Mouse (Mus musculus): ENCODE results near the gene Gm3285. TPM values are rescaled to one million over a fixed set of nuclear protein-coding genes. Genes with fewer than 3 reads are reported as not detected.

Gm3285 gene
- polyA plus RNA-seq, 1 experiment from 2014 or later, result not detected

DNA sequence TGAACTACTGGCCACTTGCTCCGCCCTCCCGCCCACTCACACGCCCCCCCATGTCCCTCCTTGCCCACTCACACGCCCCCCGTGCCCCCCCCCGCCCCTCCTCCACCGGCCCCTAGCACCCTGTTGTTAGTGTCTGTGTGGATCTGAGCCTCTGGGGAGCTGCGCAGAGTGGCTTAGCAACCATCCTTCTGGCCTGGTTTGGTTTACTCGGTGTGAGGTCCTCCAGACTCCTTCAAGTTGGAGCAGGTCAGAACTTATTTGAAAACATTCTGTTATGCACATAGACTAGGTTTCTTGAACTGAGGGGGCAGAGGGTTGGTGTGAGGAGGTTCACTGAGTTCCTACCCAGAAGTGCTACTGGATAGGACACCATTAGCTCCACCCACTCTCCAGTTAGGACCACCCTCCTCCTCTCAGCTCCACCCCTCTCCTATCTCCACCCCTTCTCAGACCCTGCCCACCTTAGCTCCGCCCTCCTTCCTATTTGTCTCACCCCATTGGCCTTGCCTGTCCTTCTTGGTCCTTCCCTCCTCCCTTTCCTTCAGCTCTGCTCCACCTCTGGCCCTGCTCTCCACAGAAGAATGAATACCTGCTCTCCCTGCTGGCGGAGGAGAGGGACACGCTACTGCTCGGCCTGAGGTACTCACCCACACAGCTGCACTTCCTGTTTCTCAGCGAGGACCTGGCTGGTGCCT, 2.4 kb downstream of the Gm3285 start:
- peak; percentile 88 for ATAC-seq (ENCODE audit: insufficient read depth, low FRiP score, low read depth)
- no peaks in the 10 kb centered on the region for H3K36me3 ChIP-seq
- 30% methylated on average over 14 of the region's 14 CpGs for WGBS
- H3K4me2 ChIP-seq, result peak overlapping the region; percentile 46
- H3K9me3 ChIP-seq, result no peaks in the 10 kb centered on the region
- H3K27ac ChIP-seq, result peak overlapping the region; percentile 13; the same call in 1 of the 2 replicates
- H3K4me3 ChIP-seq (replicated peaks), result peak overlapping the region; percentile 26
- H3K4me1 ChIP-seq, result no peaks in the 10 kb centered on the region
- no peaks in the 10 kb centered on the region for H3K27me3 ChIP-seq (replicated peaks)
- no peak overlapping the region for H3K9ac ChIP-seq

- Histone ChIP-seq H3K27ac (no peak overlapping the region), H3K9ac (no peak overlapping the region), H3K4me1 (no peaks in the 10 kb centered on the region), H3K27me3 (replicated peaks) (no peaks in the 10 kb centered on the region), H3K4me3 (replicated peaks) (peak overlapping the region; percentile 26), H3K9me3 (no peaks in the 10 kb centered on the region), H3K36me3 (no peaks in the 10 kb centered on the region), H3K4me2 (peak overlapping the region; percentile 46)
- 0 out of 2 replicates have a peak, but pooled peaks have one; percentile 2 for ATAC-seq (ENCODE audit: insufficient read depth, low FRiP score, low read depth)
- 30% methylated on average over 11 of the region's 11 CpGs for WGBS
These were observed 3.0 kb downstream of the Gm3285 start for GRCm38 (mm10) chr10:77864762-77865143.

GRCm38 (mm10) chr10:77867546-77867945, 5.8 kb downstream of the Gm3285 start:
- H3K4me2 ChIP-seq, result no peak overlapping the region
- H3K4me3 ChIP-seq (replicated peaks), result no peak overlapping the region
- no peak for ATAC-seq (ENCODE audit: insufficient read depth, low FRiP score, low read depth)
- H3K27ac ChIP-seq, result no peak overlapping the region
- H3K9ac ChIP-seq, result no peak overlapping the region
- H3K36me3 ChIP-seq, result no peaks in the 10 kb centered on the region
- H3K4me1 ChIP-seq, result no peaks in the 10 kb centered on the region
- WGBS, result 0% methylated on average over 1 of the region's 1 CpGs
- H3K27me3 ChIP-seq (replicated peaks), result no peaks in the 10 kb centered on the region
- no peaks in the 10 kb centered on the region for H3K9me3 ChIP-seq

GRCm38 (mm10) chr10:77869651-77870050, 7.9 kb downstream of the Gm3285 start:
- Histone ChIP-seq H3K9me3 (no peaks in the 10 kb centered on the region), H3K27me3 (replicated peaks) (no peaks in the 10 kb centered on the region), H3K9ac (no peak overlapping the region), H3K4me1 (no peaks in the 10 kb centered on the region), H3K27ac (no peak overlapping the region), H3K4me2 (no peak overlapping the region), H3K4me3 (replicated peaks) (no peak overlapping the region), H3K36me3 (no peaks in the 10 kb centered on the region)
- ATAC-seq (ENCODE audit: insufficient read depth, low FRiP score, low read depth), result no peak
- WGBS, result 90% methylated on average over 7 of the region's 7 CpGs

DNA sequence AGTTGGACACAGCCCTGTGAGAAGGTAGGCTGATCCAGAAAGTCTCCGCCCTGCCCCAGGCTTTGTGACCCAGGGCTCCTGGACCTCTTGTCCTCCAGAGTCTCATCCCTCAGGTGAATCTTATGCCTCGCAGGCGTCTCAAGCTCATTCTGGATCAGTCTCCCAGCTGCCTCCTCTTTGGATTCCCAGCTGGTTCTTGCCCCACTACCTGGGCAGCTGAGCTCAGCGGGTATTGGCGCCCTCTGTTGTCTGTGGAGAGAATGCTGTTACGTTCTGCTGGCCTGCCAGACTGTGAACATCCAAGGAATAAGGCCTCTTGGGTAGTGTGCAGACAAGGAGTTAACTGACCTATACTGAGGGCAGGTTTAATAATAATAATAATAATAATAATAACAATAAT, 17.2 kb downstream of the Gm3285 start:
- H3K9ac ChIP-seq, result no peak overlapping the region
- no peak for ATAC-seq (ENCODE audit: insufficient read depth, low FRiP score, low read depth)
- H3K36me3 ChIP-seq, result no peaks in the 10 kb centered on the region
- H3K4me1 ChIP-seq, result no peaks in the 10 kb centered on the region
- no peak overlapping the region for H3K27ac ChIP-seq
- H3K27me3 ChIP-seq (replicated peaks), result no peaks in the 10 kb centered on the region
- WGBS, result 64% methylated on average over 6 of the region's 6 CpGs
- H3K4me2 ChIP-seq, result no peak overlapping the region
- H3K4me3 ChIP-seq (replicated peaks), result no peak overlapping the region
- no peaks in the 10 kb centered on the region for H3K9me3 ChIP-seq

DNA sequence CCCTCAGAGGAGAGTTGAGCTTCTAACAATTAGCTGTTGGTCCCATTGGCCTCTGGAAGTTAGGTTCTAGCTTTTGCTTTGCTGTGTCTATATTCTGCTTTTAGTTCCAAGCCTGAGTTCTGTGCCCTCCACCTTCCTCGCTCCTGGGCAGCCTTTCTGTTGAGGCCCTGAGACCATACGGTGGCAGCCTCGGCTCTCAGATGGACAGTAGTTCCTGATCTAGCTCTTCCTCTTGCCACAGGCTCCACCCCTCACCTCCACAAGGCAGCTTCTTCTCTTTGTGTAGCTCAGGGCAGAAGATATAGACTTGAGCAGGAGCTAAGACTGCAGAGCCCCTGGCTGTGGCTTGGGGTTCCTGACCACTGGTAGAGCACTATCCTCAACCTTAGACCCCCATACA, 18.5 kb downstream of the Gm3285 start:
- no peak overlapping the region for H3K4me3 ChIP-seq (replicated peaks)
- H3K4me1 ChIP-seq, result no peaks in the 10 kb centered on the region
- no peak for ATAC-seq (ENCODE audit: insufficient read depth, low FRiP score, low read depth)
- H3K9ac ChIP-seq, result no peak overlapping the region
- no peaks in the 10 kb centered on the region for H3K27me3 ChIP-seq (replicated peaks)
- 69% methylated on average over 3 of the region's 3 CpGs for WGBS
- H3K27ac ChIP-seq, result no peak overlapping the region
- H3K9me3 ChIP-seq, result no peaks in the 10 kb centered on the region
- no peak overlapping the region for H3K4me2 ChIP-seq
- H3K36me3 ChIP-seq, result no peaks in the 10 kb centered on the region

DNA sequence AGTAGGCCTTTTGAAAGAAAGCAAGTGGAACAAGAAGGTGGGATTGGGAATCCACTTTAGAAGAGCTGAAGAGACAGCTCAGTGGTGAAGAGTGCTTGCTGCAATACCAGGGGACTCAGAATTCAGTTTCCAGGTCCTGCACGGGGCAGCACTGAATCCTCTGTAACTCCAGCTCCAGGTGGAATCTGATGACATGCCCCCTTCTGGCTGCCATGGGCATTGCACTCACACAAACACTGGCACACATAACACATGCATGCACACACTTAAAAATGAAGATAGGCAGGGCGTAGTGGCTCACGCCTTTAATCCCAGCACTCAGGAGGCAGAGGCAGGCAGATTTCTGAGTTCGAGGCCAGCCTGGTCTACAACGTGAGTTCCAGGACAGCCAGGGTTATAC, 20.8 kb downstream of the Gm3285 start:
- Histone ChIP-seq H3K9ac (no peak overlapping the region), H3K4me3 (replicated peaks) (no peak overlapping the region), H3K27me3 (replicated peaks) (no peaks in the 10 kb centered on the region), H3K9me3 (no peaks in the 10 kb centered on the region), H3K4me1 (no peaks in the 10 kb centered on the region), H3K36me3 (no peaks in the 10 kb centered on the region), H3K4me2 (no peak overlapping the region), H3K27ac (no peak overlapping the region)
- no peak for ATAC-seq (ENCODE audit: insufficient read depth, low FRiP score, low read depth)
- 87% methylated on average over 5 of the region's 5 CpGs for WGBS

- H3K27me3 ChIP-seq (replicated peaks), result no peaks in the 10 kb centered on the region
- H3K4me3 ChIP-seq (replicated peaks), result no peak overlapping the region
- H3K27ac ChIP-seq, result no peak overlapping the region
- 43% methylated on average over 12 of the region's 12 CpGs for WGBS
- no peaks in the 10 kb centered on the region for H3K4me1 ChIP-seq
- H3K4me2 ChIP-seq, result no peak overlapping the region
- no peak overlapping the region for H3K9ac ChIP-seq
- no peaks in the 10 kb centered on the region for H3K36me3 ChIP-seq
- no peak for ATAC-seq (ENCODE audit: insufficient read depth, low FRiP score, low read depth)
- no peaks in the 10 kb centered on the region for H3K9me3 ChIP-seq
These were observed 24.4 kb downstream of the Gm3285 start for GRCm38 (mm10) chr10:77886007-77886747.

- Histone ChIP-seq H3K36me3 (no peaks in the 10 kb centered on the region), H3K4me2 (no peak overlapping the region), H3K9me3 (no peaks in the 10 kb centered on the region), H3K4me3 (replicated peaks) (no peak overlapping the region), H3K27me3 (replicated peaks) (no peaks in the 10 kb centered on the region), H3K4me1 (no peaks in the 10 kb centered on the region), H3K9ac (no peak overlapping the region), H3K27ac (no peak overlapping the region)
- no peak for ATAC-seq (ENCODE audit: insufficient read depth, low FRiP score, low read depth)
- WGBS, result 75% methylated on average over 8 of the region's 8 CpGs
These were observed 29.3 kb downstream of the Gm3285 start for GRCm38 (mm10) chr10:77890987-77891565.

GRCm38 (mm10) chr10:77895562-77895961, 33.8 kb downstream of the Gm3285 start:
- Histone ChIP-seq H3K4me3 (replicated peaks) (no peak overlapping the region), H3K4me2 (no peak overlapping the region), H3K27ac (no peak overlapping the region), H3K36me3 (no peaks in the 10 kb centered on the region), H3K9ac (no peak overlapping the region), H3K9me3 (no peaks in the 10 kb centered on the region), H3K4me1 (no peaks in the 10 kb centered on the region), H3K27me3 (replicated peaks) (no peaks in the 10 kb centered on the region)
- 51% methylated on average over 5 of the region's 5 CpGs for WGBS
- ATAC-seq (ENCODE audit: insufficient read depth, low FRiP score, low read depth), result no peak

GRCm38 (mm10) chr10:77900126-77900525, 38.4 kb downstream of the Gm3285 start:
- H3K27ac ChIP-seq, result no peak overlapping the region
- no peak overlapping the region for H3K9ac ChIP-seq
- no peaks in the 10 kb centered on the region for H3K9me3 ChIP-seq
- no peaks in the 10 kb centered on the region; the same call in 1 of the 2 replicates for H3K4me1 ChIP-seq
- no peaks in the 10 kb centered on the region for H3K27me3 ChIP-seq (replicated peaks)
- 66% methylated on average over 7 of the region's 7 CpGs for WGBS
- H3K4me2 ChIP-seq, result no peak overlapping the region
- H3K36me3 ChIP-seq, result no peaks in the 10 kb centered on the region
- H3K4me3 ChIP-seq (replicated peaks), result no peak overlapping the region
- ATAC-seq (ENCODE audit: insufficient read depth, low FRiP score, low read depth), result no peak

Data from stomach, embryonic 15.5 days (tissue).